Mouse (Mus musculus) liver, adult 2 months (tissue): Measurements from ENCODE around the gene Sorl1.

Experiments
- CTCF ChIP-seq: fragments of 200-500 bp; IDR thresholded peaks from 2 replicates; pipeline ENCODE4 v1.5.1; 2011; ENCODE audit warnings: low read depth, low read length, control low read depth
- POLR2A ChIP-seq: fragments of 200-500 bp; IDR thresholded peaks from 2 replicates; pipeline ENCODE4 v1.6.1; 2011; ENCODE audit warnings: low read length, control low read depth; ENCODE audit not compliant: insufficient read depth; ENCODE audit errors: extremely low read depth

- TF ChIP-seq CTCF (no peak), POLR2A (no peak)
These were observed 188.1 kb downstream of the Sorl1 start for GRCm38 (mm10) chr9:41935979-41936378.
